Mouse (Mus musculus) cortical plate, adult 2 months (tissue): ENCODE data around the gene Tnfrsf25.

Experiments
- CTCF ChIP-seq: fragments of 200-500 bp; IDR thresholded peaks from 2 replicates; pipeline ENCODE4 v1.5.1; 2011; ENCODE audit warnings: mild to moderate bottlenecking, control low read depth, low read length; ENCODE audit not compliant: insufficient read depth; ENCODE audit errors: extremely low read depth
- POLR2A ChIP-seq: fragments of 200-500 bp; IDR thresholded peaks from 2 replicates; pipeline ENCODE4 v1.6.1; 2011; ENCODE audit warnings: mild to moderate bottlenecking, low read length, control low read depth; ENCODE audit not compliant: insufficient read depth; ENCODE audit errors: extremely low read depth

DNA sequence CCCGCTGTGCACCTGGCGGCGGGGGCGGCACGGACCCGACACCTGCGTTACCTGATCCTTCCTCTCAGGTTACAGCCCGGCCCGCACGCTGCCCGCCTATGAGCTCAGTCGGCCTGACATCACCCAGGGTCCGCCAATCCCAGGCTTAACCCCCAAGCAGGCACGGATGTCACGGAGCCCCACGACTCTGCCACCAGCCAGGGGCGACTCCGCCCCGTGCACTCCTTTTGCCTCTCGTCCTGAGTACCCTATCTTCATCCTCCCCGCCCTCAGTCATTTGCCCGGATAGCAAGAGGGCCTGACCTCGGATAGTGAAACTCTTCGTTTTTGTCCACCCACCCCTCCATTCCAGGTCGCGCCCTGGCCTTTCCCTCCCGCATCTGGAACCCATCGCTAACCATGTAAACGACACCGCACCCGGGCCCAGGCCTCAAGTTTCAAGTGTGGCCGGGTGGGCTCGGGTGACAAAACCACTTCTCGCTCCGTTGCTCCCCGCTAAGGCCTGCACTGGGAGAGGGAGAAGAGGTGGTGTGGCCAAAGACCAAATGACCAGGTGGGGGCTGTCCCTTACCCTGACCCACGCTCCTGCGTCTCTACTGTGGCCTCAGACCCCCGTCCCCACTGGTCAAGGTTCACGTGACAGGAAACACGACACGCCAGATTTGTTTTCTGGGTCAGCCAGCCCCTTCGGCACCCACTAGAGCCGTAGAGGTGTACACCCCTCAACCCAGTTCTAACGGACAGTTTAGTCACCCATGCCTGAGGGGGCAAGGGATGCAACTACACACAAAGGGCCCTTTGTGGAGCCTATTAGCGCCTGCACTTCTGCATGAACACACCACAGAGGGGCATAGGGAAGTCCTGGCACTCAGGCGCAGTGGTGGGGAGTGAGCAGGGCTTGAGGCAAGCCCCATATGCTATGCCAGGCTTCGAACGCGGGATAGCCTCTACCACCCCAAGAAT, 16.4 kb downstream of the Tnfrsf25 start:
- TF ChIP-seq CTCF: no peak
- no peak for TF ChIP-seq POLR2A
